Mouse (Mus musculus): ENCODE results near the gene Tnfrsf23. TPM values are rescaled to one million over a fixed set of nuclear protein-coding genes. Genes with fewer than 3 reads are reported as not detected.

The Tnfrsf23 gene
- total RNA-seq, 2 experiments from 2014 or later = 0.92 to 1.0 TPM

GRCm38 (mm10) chr7:143624561-143624960 is 61.1 kb downstream of the Tnfrsf23 start:
- intact Hi-C loops (cut with DNase I) = no loop called here
- no peak for DNase-seq (ENCODE audit: low spot score in 2 of 2)

- DNase-seq (ENCODE audit: low spot score in 2 of 2) = peak; percentile 31 to 63
- intact Hi-C loops (cut with DNase I) = no loop called here
Observed at GRCm38 (mm10) chr7:143620951-143621350, 64.7 kb downstream of the Tnfrsf23 start.

Other genes starting within 250 kb of the Tnfrsf23 start
- gene Cdkn1c, start 224.8 kb downstream of the Tnfrsf23 start, total RNA-seq (2021) = 10 to 100 TPM; 14.1 to 14.2 TPM
- gene Slc22a18, start 212.1 kb downstream of the Tnfrsf23 start, total RNA-seq (2021) = under 1 TPM; 0.42 to 0.62 TPM
- gene Phlda2, start 182.7 kb downstream of the Tnfrsf23 start, total RNA-seq (2021) = not detected
- 100 to 1,000 TPM; 131 to 132 TPM for gene Nap1l4, start 136.8 kb downstream of the Tnfrsf23 start, total RNA-seq (2021)
- 10 to 100 TPM; 54.3 to 56.5 TPM for gene Cars, start 85.8 kb downstream of the Tnfrsf23 start, total RNA-seq (2021)
- gene Tnfrsf26, start 57.1 kb downstream of the Tnfrsf23 start, total RNA-seq (2021) = under 1 TPM; 0.11 to 0.15 TPM
- gene Tnfrsf22, start 36.2 kb downstream of the Tnfrsf23 start, total RNA-seq (2021) = 1 to 10 TPM; 2.7 to 2.8 TPM
- 10 to 100 TPM; 33.7 to 35.6 TPM for gene Osbpl5, start 71.1 kb upstream of the Tnfrsf23 start, total RNA-seq (2021)
- not detected for gene Mrgprg, start 81.1 kb upstream of the Tnfrsf23 start, total RNA-seq (2021)
- 1 to 10 TPM; 7.4 to 8.7 TPM for gene Mrgpre, start 98.6 kb upstream of the Tnfrsf23 start, total RNA-seq (2021)
- gene Nadsyn1, start 137.0 kb upstream of the Tnfrsf23 start, total RNA-seq (2021) = 1 to 10 TPM; 5.4 to 5.6 TPM
- 10 to 100 TPM; 56.2 to 59.3 TPM for gene Dhcr7, start 137.3 kb upstream of the Tnfrsf23 start, total RNA-seq (2021)
- gene Gm498, start 181.0 kb upstream of the Tnfrsf23 start, total RNA-seq (2021) = not detected

Data from left cerebral cortex, postnatal 14 days (tissue).